Mouse (Mus musculus) ZHBTc4 (cell line): ENCODE data around the gene Frmpd4.

ENCODE experiments used
- DNase-seq: peaks from one replicate; pipeline ENCODE4 v3.0.0-alpha.2; 2011; ENCODE audit warnings: low read depth, low spot score

Gene Frmpd4

GRCm38 (mm10) chrX:168577131-168577530 lies at the start of gene Frmpd4:
Frmpd4 (minus strand) TSS chrX:168577231.
- no peak for DNase-seq

DNA sequence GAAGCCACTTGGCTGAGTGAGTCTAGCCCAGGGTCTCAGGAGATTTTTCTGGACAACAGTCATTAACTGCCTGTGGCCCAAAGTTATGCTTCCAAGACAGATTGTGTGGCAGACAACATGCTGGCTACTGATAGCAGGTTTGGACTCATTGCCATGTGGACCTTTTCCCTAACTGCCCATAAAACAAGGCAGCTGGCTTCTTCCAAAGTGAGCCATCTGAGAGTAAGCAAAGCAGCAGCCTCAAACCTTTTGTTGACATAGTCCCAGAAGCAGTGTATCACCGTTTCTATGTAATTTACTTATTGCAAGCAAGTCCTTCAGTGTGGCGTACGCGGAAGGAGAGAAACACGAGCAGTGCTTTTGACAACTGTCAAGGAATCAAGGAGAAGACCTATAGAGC lies 18.2 kb upstream of the Frmpd4 start:
- no peak for DNase-seq

GRCm38 (mm10) chrX:168584303-168584702 lies 7.3 kb upstream of the Frmpd4 start:
- no peak for DNase-seq

- no peak for DNase-seq
These were observed 5.2 kb downstream of the Frmpd4 start for GRCm38 (mm10) chrX:168571808-168572207.

- DNase-seq = peak; percentile 1
These were observed 7.8 kb downstream of the Frmpd4 start for GRCm38 (mm10) chrX:168569231-168569630.

GRCm38 (mm10) chrX:168505254-168505653 lies 71.8 kb downstream of the Frmpd4 start:
- DNase-seq = no peak

- DNase-seq = no peak
These were observed 121.8 kb downstream of the Frmpd4 start for GRCm38 (mm10) chrX:168455233-168455632.

DNA sequence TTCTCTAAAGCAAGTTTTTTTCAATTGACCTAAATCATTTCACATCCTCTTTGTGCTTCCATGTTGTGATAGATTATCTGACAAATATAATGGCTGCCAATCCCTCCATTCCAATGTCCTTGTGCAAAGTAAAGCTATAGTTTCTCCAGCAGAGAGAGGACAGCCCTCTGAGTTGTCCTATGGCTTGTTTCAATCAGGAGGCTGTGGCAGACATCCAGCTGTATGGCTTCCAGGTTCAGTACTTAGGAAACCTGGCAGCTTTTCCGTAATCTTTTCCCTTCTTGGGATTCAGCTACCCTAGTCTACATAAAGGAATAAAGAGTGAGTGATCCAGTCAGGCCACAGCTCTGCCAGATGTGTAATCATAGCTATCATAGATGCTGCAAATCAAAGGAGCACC lies 145.8 kb downstream of the Frmpd4 start:
- DNase-seq = no peak

GRCm38 (mm10) chrX:168429814-168430213 lies 147.2 kb downstream of the Frmpd4 start:
- no peak for DNase-seq

- peak; percentile 48 for DNase-seq
These were observed 161.6 kb downstream of the Frmpd4 start for GRCm38 (mm10) chrX:168415403-168415802.

DNA sequence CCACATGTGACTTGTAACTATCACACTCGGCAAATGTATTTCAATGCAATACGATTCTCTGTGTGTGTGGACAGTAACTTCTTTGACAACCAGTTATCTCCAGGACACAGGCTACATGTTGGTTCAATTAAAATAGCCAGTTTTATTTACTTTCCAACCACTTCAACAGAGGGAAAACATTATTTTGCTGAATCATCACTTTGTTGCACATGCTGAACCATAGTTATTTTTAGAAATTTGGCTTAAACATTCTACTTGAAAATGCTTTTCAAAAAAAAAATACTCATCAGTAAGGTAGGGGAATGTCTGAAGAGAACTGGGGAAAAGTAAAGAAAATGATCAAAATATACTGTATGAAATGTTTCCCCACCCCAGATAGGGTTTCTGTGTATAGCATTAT lies 173.5 kb downstream of the Frmpd4 start:
- no peak for DNase-seq

- no peak for DNase-seq
These were observed 226.6 kb downstream of the Frmpd4 start for GRCm38 (mm10) chrX:168350431-168350830.

DNA sequence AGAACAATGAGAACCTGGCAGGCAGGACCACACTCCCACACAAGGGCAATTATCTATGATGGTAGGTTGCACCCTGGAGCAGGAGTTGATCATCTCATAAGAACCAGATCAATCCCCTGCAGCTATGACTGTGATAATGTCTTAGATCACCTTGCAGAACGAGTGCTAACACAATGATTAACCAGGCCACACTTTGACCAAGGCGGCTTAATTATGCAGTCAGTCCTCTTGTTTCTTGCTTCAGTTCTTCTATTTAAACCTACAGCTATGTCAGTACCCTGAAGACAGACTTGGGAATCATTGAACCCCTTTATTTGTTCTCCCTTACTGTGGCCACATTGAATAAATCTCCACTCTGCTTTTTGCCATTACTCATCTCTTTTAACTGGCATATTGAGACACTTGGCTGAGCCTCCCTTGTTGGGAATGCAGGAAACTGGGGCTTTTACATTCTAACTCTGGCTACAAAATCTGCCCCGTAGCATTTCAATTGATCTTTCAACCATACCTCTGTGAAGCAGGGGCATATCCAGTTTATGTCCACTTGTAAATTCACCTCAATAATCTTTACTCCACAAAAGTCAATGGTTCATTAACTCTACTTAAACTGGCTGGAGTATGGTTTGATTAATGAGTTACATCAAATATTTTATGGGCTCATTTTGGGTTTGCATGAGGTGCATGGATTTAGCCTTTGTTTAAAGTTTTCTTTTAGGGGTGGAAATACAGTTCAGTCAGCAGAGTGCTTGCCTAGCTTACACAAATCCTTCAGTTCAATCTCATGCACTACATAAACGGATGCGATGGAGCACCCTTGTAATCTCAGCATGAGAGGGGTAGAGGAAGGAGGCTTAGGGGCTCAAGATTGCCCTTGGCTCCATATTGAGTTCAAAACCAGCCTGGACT lies 227.5 kb downstream of the Frmpd4 start:
- no peak for DNase-seq

- no peak for DNase-seq
These were observed 238.8 kb downstream of the Frmpd4 start for GRCm38 (mm10) chrX:168338212-168338611.

- no peak for DNase-seq
These were observed 251.9 kb downstream of the Frmpd4 start for GRCm38 (mm10) chrX:168325161-168325560.

GRCm38 (mm10) chrX:168312158-168312557 lies 264.9 kb downstream of the Frmpd4 start:
- no peak for DNase-seq

GRCm38 (mm10) chrX:168310143-168310542 lies 266.9 kb downstream of the Frmpd4 start:
- DNase-seq = peak; percentile 5

DNA sequence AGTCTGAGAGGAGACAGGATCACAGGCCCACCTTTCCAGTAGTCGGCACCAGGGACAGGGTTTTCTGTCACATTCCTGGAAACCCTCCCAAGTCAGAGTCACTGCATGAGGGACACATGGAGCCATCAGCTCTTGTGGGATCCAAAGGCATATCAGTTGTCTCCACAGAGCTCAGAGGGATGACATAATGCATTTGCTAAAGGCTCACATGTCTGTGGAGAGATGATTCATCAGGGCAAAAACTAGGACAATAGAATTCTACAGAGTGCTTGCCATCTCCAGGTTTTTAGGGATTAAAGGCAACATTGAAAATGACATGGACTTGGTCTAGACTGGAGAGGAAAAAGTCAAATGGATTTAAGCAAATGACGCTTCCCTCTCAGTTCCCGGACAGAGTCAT lies 284.5 kb downstream of the Frmpd4 start:
- no peak for DNase-seq

DNA sequence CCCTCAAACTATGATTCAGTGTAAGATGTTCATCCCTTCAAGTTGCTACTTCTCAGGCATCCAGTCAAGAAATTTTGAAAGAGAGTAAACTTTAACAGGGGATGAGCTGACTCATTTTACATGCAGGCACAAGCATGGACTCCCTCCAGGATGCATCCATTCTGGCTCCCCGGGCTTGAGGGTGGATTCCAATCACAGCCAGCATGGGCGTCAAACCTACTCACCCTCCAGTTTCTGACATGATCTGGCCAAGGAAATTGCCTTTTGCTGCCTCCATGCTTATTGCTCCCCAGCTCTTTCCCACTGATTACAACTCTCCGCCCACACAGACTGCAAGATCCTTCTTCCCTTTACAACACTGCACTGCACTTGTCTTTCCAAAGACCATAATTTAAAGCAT lies 370.0 kb downstream of the Frmpd4 start:
- no peak for DNase-seq

- DNase-seq = no peak
These were observed 385.1 kb downstream of the Frmpd4 start for GRCm38 (mm10) chrX:168191944-168192343.

- peak; percentile 0 for DNase-seq
These were observed 387.5 kb downstream of the Frmpd4 start for GRCm38 (mm10) chrX:168189563-168189962.

GRCm38 (mm10) chrX:168163001-168163400 lies 414.0 kb downstream of the Frmpd4 start:
- peak; percentile 43 for DNase-seq

DNA sequence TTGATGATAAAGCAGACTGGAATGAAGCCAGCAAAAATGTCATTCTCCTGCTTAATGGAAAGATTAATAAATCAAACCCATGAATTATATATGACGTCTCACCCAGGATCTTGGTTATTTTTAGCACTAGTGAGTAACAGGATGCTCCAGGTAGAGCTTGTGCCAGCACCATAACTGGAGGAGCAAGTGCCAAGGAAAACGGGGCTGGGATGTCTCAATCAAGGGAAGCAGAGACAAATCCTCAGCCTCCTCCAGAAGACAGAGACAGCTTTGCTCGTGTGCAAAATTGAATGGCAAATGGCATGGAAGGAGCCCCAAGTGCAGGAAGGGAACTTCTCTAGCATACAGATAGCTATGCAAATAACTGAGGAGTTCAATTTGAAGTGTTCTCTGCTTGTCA lies 418.2 kb downstream of the Frmpd4 start:
- no peak for DNase-seq
